Mouse (Mus musculus) right cerebral cortex, postnatal 14 days (tissue): ENCODE measurements around the gene Ski.
A peak's percentile ranks its signal among the peaks of the same experiment; 100 is the strongest.
"Not testable (repeated sequence)": the region's sequence is repeated elsewhere in the genome, so short reads cannot be mapped to it uniquely, and the experiment has no call there.

Experiments used
- DNase-seq: peaks from one replicate; pipeline ENCODE4 v3.0.0; 2022

The Ski gene

GRCm38 (mm10) chr4:155222552-155222840, at the start of gene Ski:
Ski (minus strand) TSS chr4:155222592.
- no peak for DNase-seq

- peak; percentile 77 for DNase-seq
Measured at GRCm38 (mm10) chr4:155268382-155268781, 46.0 kb upstream of the Ski start.

GRCm38 (mm10) chr4:155267639-155268175, 45.3 kb upstream of the Ski start:
- DNase-seq: no peak

GRCm38 (mm10) chr4:155267047-155267543, 44.7 kb upstream of the Ski start:
- no peak for DNase-seq

- DNase-seq: no peak
Measured at GRCm38 (mm10) chr4:155264521-155265321, 42.3 kb upstream of the Ski start.

- no peak for DNase-seq
Measured at GRCm38 (mm10) chr4:155252253-155252652, 29.9 kb upstream of the Ski start.

GRCm38 (mm10) chr4:155251147-155251546, 28.8 kb upstream of the Ski start:
- no peak for DNase-seq

GRCm38 (mm10) chr4:155250361-155251117, 28.1 kb upstream of the Ski start:
- no peak for DNase-seq

- peak; percentile 86 for DNase-seq
Measured at GRCm38 (mm10) chr4:155249648-155250351, 27.4 kb upstream of the Ski start, which contains the start of gene Faap20. Faap20 (plus strand) TSS chr4:155249802.

GRCm38 (mm10) chr4:155249257-155249647, 26.9 kb upstream of the Ski start:
- DNase-seq: peak; percentile 91

- not testable (repeated sequence) for DNase-seq
Measured at GRCm38 (mm10) chr4:155248054-155248453, 25.7 kb upstream of the Ski start.

GRCm38 (mm10) chr4:155246691-155247105, 24.3 kb upstream of the Ski start:
- peak; percentile 73 for DNase-seq

GRCm38 (mm10) chr4:155245770-155246492, 23.5 kb upstream of the Ski start:
- DNase-seq: no peak

GRCm38 (mm10) chr4:155243233-155243632, 20.8 kb upstream of the Ski start:
- DNase-seq: no peak

GRCm38 (mm10) chr4:155242292-155242691, 19.9 kb upstream of the Ski start:
- DNase-seq: no peak

GRCm38 (mm10) chr4:155241789-155242188, 19.4 kb upstream of the Ski start:
- DNase-seq: no peak

GRCm38 (mm10) chr4:155239494-155239893, 17.1 kb upstream of the Ski start:
- DNase-seq: no peak

- DNase-seq: no peak
Measured at GRCm38 (mm10) chr4:155238276-155238675, 15.9 kb upstream of the Ski start.

- no peak for DNase-seq
Measured at GRCm38 (mm10) chr4:155236737-155237385, 14.5 kb upstream of the Ski start.

GRCm38 (mm10) chr4:155235311-155236119, 13.1 kb upstream of the Ski start:
- peak; percentile 92 for DNase-seq
